Mouse (Mus musculus) cerebellum, adult 2 months (tissue): ENCODE measurements around the gene Ndufb7.

ENCODE experiments used
- CTCF ChIP-seq: fragments of 200-500 bp; IDR thresholded peaks from 2 replicates; pipeline ENCODE4 v1.5.1; 2011; ENCODE audit warnings: low read depth, mild to moderate bottlenecking, control low read depth, low read length, moderate library complexity, borderline replicate concordance; ENCODE audit not compliant: insufficient read depth
- POLR2A ChIP-seq: fragments of 200-500 bp; IDR thresholded peaks from 2 replicates; pipeline ENCODE4 v1.6.1; 2011; ENCODE audit warnings: low read length, control low read depth, borderline replicate concordance; ENCODE audit not compliant: insufficient read depth

DNA sequence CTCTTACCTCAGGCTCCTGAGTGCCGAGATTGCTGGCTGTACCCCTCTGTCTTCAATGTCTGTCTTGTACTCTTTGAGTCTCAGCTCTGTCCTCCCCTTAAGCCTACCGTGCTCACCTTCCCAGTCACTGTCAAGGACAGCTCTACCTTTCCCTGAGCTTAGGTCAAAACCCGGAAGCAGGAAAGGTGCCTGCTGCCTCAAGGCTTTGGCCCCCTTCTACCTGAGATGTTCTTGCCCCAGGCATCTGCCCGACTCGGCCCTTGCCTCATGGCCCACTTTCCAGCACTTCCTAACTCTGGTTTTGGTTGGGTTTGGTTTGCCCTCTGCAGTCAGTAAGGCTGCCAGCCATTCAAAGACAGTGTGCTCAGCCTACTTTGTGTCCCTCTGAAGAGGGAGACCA is 2.3 kb downstream of the Ndufb7 start:
- TF ChIP-seq CTCF, result no peak
- no peak for TF ChIP-seq POLR2A
